Mouse (Mus musculus): ENCODE results near the gene Slc2a8. TPM values are rescaled to one million over a fixed set of nuclear protein-coding genes. Genes with fewer than 3 reads are reported as not detected.

Gene Slc2a8
- total RNA-seq, 2 experiments from 2014 or later: 2.6 to 3.5 TPM

- ATAC-seq (replicated peaks; ENCODE audit: poor library complexity): no peak
Observed at GRCm38 (mm10) chr2:32974216-32974615, 7.7 kb downstream of the Slc2a8 start.

- no peak for ATAC-seq (replicated peaks; ENCODE audit: poor library complexity)
Observed at GRCm38 (mm10) chr2:32971235-32971634, 10.6 kb downstream of the Slc2a8 start.

DNA sequence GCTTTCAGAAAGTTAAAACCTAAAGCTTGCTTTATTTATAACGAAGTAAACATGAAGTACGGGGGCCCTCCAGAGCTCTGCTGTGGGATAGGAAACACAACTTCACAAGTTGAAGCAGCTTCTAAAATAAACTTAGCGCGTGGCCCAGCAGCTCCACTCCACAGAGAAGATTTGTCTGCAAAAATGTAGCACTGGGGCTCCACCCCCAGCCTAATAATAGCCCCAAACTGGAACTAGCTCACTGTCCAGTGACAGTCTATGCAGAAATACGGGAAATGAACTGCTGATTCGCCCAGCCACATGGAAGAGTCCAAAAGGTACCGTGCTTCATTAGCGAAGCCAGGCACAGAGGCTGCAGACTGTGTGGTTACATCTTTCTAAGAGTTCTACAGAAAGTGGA is 12.6 kb downstream of the Slc2a8 start:
- no peak for ATAC-seq (replicated peaks; ENCODE audit: poor library complexity)

- no peak for ATAC-seq (replicated peaks; ENCODE audit: poor library complexity)
Observed at GRCm38 (mm10) chr2:32968024-32968614, 13.8 kb downstream of the Slc2a8 start.

DNA sequence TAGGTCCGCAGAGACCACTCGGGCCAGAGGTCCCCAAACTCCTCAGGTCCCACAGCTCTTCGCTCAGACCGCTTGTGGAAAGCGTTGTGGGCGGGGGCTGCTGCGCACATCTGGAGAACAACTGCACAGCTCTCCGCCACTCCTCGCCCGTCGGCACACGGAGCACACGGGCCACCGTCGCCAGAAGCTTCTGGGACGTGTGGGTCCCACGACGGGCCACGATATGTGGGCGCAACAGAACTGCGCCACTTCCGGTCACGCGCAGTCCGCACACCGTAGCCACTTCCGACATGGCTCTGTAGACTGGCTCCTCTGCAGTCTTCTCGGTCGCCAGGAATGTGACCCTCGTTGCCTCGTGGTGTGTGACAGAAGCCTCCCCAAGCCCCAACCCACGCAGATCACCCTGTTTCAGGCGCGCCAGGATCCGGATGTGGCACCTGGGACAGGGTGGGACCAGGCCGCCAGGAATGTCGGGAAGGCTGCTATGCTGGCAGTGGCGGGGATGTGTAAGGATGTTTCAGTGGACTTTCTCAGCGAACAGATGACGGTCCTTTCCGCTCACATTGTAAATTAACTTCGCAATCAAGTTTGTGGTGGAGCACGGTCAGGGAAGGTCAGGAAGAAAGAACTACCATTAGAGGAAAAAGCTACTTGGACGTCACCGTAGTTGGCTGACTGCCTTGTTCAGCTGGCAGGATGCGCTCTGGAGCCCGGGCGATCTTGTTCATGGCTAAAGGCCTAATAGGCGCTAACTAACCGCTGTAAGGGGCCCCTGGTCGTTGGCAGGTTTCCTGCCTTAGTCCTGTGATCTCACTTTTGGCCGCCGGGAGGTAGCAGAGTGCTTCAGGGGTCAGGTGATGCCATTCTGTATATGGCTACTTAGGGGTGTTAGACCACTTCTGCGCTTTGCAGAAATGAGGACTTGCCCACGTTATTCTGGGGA is 14.9 kb downstream of the Slc2a8 start:
- ATAC-seq (replicated peaks; ENCODE audit: poor library complexity): peak; percentile 69

DNA sequence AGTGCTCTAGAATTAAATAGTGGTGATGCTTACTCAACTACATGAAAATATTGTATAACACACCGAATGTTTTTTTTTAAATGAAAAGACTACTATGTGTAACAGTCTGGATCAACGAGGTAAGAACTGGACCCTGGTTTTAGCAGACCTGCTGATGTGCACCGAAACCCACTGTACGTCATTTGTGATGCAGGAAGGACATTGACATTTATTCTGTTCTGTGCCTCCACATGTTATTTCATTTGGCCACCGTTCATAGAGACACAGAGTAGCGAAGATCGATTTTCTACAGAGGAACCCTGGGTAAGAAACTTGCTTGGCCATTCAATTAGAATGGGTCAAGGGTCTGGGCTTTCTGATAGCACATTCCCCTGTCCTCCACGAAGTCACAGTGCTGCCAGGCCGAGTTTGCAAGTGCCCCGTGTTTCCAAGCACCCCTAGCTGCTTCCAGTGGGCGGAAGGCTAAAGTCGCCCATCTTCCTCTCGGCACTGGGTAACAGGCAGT is 15.6 kb downstream of the Slc2a8 start:
- ATAC-seq (replicated peaks; ENCODE audit: poor library complexity): no peak

GRCm38 (mm10) chr2:32965511-32966183 is 16.2 kb downstream of the Slc2a8 start:
- ATAC-seq (replicated peaks; ENCODE audit: poor library complexity): no peak

DNA sequence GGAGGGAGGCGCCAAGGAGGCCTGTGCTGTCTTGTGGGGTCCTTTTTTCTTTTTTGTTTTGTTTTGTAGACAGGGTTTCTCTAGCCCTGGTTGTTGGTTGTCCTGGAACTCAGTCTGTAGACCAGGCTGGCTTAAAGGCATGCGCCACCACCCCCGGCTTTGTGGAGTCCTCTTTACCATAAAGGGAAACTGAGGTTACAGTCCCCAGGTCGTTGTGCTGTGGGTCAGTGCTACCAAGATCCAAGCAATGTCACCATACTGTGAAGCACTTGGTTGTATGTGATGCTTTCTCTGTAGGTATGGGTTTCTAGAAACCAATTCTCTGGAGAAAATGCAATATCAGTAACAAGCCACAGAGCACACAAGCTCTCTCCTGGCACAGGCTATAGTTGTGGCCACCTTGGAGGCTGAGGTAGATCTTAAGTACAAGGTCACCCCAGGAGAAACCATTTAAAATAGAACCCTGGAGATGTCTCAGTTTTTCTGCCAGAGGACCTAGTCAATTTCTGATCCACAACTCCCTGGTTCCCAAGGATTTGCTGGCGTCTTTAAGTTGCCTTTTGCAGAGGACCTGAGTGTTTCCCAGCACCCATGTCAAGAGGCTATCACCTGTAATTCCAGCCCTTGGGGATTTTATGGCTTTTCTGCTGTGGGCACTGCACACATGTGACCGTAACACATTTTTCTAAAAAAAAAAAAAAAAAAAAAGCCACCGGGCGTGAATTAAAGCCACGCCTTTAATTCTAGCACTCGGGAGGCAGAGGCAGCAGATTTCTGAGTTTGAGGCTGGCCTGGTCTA is 17.0 kb downstream of the Slc2a8 start:
- no peak for ATAC-seq (replicated peaks; ENCODE audit: poor library complexity)

- ATAC-seq (replicated peaks; ENCODE audit: poor library complexity): no peak
Observed at GRCm38 (mm10) chr2:32963981-32964380, 17.9 kb downstream of the Slc2a8 start.

GRCm38 (mm10) chr2:32963544-32963943 is 18.3 kb downstream of the Slc2a8 start:
- no peak for ATAC-seq (replicated peaks; ENCODE audit: poor library complexity)

DNA sequence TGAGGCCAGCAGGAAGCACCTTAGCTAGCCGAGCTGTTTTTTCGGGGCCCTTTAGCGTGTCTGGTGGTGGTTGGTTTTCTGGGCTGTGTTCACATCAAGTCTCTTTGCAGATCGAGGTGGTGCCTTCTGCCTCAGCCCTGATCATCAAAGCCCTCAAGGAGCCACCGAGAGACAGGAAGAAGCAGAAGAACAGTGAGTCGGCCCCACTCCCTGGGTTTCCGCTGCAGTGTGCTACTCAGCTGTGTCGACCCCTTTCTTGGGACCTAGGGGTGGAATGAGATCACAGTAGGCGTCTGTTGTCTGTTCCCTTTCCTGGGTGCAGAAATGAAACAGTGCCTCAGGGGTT is 19.0 kb downstream of the Slc2a8 start:
- ATAC-seq (replicated peaks; ENCODE audit: poor library complexity): no peak

DNA sequence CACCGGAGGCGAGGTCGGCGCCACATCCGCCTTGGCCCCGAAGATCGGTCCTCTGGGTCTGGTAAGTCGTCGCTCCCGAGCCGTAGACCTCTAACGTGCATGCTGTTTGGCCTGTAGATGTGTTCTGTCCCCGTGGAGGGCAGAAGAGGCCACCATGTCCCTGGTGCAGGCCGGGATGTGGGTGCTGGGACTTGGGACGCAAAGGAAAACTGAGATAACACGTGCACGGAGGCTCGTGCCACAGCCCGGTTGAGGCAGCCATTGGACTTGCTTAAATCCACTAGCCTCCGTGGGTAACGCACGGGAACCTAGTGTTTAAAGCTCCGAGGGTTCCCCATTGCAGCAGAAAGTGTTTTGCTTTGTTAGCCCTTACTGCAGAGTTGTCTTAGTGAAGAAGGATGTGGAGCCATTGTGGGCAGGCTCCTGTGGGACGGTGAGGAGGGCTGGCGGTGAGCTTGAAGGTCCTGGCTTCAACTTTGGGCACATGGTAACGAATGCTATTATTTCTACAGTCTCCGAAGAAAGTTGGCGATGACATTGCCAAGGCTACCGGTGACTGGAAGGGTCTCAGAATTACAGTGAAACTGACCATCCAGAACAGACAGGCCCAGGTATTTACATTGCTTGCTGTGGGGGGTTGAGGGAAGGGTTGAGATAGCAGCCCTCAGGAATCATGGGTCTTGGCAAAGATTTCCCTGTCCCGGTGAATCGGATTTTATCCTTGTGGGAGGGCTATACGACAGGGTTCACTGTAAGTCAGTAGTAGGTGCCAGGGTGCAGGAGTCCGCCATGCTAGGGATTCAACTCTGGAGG is 19.6 kb downstream of the Slc2a8 start:
- no peak for ATAC-seq (replicated peaks; ENCODE audit: poor library complexity)

DNA sequence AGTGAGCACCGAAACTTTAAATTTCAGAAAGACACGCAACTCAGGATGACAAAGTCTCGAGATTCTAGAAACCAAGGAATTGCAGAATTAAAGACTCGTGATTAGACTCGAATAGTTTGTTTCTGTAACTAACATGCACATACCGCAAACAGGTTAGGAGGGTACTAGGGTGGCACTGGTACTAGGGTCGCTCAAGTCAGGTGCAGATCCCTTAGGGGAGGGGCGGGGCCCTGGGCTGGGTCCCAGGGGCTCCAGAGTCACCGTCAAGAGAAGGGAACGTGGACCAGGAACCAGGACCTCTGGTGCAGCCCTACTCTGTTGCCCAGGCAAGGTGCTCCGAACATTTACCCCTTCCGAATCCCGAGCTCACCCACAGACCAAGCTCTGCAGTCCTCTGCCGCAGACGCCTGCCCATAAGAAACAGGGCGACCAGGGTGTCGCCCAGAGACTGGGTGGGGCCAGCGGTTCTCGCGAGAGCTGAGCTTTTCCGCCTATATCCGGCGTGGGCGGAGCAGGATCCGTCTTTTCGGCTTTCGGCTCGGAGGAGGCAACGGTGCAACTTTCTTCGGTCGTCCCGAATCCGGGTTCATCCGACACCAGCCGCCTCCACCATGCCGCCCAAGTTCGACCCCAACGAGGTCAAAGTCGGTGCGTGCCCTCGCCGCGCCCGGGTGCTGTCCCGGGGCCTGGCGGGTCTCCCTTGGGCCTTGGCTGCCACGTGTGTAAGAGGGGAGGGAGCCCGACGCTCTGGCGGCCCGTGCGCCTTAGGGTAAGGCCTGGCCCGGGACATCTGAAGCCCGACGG is 20.5 kb downstream of the Slc2a8 start, which contains the start of the genes Rpl12 and Lrsam1:
Gene Rpl12 (plus strand): TSS at position 368 of the 804 bp plus-strand sequence.
Gene Lrsam1 (minus strand): TSS at position 423 of the 804 bp plus-strand sequence.
- ATAC-seq (replicated peaks; ENCODE audit: poor library complexity): peak; percentile 79

- ATAC-seq (replicated peaks; ENCODE audit: poor library complexity): 0 out of 2 replicates have a peak, but pooled peaks have one; percentile 10
Observed at GRCm38 (mm10) chr2:32960273-32960672, 21.6 kb downstream of the Slc2a8 start.

- no peak for ATAC-seq (replicated peaks; ENCODE audit: poor library complexity)
Observed at GRCm38 (mm10) chr2:32957344-32957743, 24.5 kb downstream of the Slc2a8 start.

DNA sequence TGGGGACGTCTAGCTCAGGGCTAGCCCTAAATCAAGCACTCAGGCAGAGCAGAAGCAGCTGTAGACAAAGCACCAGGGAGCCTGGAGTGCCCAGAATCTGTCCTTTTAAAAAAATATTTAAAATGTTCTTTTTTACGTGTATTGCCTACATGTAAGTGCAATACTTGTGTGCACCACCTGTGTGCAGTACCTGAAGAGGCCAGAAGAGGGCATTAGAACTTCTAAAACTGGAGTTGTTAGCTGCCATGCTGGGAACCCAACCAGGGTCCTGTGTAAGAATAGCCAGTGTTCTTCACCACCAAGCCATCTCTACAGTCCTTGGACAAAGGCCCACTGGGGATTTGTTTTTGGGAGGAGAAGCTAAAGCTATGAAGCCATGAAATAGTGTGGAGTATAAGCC is 27.3 kb downstream of the Slc2a8 start:
- ATAC-seq (replicated peaks; ENCODE audit: poor library complexity): no peak

DNA sequence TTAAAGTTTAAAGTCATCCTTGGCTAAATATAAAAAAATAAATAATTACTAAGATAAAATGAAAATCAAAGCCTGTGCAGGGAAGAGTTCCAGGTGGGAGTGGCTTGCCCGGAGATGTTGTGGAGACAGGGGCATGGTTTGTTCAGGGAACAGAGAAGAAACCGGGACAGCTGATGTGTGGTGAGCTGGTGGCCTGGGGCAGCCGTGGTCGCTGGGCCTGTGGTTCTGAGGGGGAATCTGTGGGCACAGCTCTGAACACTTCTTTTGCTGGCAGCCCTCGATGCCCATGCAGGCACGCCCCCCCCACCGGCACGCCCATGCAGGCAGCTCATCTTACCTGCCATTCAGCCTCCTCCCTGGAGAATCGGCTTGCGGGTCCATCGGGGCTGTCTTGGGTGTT is 34.4 kb downstream of the Slc2a8 start:
- no peak for ATAC-seq (replicated peaks; ENCODE audit: poor library complexity)

GRCm38 (mm10) chr2:32940483-32940882 is 41.4 kb downstream of the Slc2a8 start:
- ATAC-seq (replicated peaks; ENCODE audit: poor library complexity): no peak

GRCm38 (mm10) chr2:32939418-32939817 is 42.5 kb downstream of the Slc2a8 start:
- peak; percentile 94 for ATAC-seq (replicated peaks; ENCODE audit: poor library complexity)

Measured in megakaryocyte progenitor cell, adult 5-6 weeks (primary cell).